Mouse (Mus musculus): ENCODE results near the gene Tifab.

The Tifab gene

DNA sequence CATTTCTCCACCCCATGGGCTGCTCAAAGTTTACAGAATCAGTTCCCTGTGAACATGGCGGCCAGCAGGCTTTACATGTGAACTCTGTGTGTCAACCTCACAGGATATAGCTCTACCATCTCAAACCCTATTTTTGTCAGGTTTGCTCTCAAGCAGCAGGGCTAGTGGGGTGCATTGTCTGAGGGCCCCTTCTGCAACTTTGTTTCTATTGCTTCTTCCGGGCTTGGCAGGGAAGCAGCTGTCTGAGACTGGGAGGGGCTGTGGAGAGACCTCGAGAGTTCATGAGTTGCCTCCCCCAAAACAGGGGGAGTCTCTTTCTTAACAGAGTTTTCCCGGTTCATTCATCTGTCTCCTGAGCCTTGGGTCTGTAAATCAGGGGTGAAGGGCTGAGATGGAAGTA lies 2.8 kb downstream of the Tifab start:
- DNase-seq, result no peak

DNA sequence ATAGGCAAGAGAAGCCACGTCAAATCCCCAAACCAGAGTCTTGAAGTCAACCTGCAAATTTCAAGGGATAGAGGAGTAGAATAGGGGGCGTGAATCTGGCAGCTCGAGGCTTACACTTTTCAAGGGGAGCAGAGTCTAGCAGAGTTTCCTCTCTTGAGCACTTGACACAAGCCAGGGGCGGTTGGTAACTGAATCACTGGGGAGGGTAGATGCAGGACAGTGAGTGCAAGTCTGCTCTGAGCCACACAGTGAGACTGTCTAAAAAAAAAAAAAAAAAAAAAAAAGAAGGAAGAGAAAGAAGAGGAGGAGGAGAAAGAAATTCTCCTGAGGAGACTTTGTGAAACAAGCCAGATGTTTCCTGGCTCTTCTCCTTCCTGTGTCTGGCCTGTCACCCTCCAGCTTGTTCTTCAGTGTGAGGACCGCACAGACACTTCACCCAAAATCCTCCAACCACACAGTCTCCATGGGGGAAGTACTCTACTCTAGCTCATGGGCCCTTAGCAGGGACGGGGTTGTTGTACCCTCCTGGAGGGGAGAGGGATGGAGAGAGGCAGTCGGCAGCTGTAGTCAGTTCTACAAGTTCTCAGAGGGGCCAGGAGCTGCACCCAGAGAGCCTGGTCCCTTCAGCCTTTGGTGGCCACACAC lies 5.7 kb downstream of the Tifab start:
- no peak for DNase-seq

GRCm38 (mm10) chr13:56172106-56172505 lies 6.6 kb downstream of the Tifab start:
- DNase-seq, result no peak

DNA sequence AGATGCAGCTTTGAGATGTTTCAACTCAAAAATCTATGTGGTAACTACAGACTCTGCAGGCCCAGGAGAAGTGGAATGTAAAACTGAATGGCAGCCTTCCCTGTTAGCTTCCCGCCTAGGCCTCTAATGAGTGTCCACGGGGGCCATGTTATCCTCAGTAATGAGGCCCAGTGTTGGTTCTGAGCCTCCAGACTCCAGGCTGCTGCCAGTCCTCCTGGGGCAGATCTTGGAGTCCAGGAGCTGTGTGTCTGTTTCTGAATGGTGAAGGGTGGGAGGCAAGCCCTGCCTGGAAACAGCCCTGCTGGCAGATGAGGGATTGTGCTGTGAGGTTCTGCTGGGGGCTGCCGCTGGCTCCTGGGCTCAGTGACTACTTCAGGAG lies 10.3 kb downstream of the Tifab start:
- no peak for DNase-seq

DNA sequence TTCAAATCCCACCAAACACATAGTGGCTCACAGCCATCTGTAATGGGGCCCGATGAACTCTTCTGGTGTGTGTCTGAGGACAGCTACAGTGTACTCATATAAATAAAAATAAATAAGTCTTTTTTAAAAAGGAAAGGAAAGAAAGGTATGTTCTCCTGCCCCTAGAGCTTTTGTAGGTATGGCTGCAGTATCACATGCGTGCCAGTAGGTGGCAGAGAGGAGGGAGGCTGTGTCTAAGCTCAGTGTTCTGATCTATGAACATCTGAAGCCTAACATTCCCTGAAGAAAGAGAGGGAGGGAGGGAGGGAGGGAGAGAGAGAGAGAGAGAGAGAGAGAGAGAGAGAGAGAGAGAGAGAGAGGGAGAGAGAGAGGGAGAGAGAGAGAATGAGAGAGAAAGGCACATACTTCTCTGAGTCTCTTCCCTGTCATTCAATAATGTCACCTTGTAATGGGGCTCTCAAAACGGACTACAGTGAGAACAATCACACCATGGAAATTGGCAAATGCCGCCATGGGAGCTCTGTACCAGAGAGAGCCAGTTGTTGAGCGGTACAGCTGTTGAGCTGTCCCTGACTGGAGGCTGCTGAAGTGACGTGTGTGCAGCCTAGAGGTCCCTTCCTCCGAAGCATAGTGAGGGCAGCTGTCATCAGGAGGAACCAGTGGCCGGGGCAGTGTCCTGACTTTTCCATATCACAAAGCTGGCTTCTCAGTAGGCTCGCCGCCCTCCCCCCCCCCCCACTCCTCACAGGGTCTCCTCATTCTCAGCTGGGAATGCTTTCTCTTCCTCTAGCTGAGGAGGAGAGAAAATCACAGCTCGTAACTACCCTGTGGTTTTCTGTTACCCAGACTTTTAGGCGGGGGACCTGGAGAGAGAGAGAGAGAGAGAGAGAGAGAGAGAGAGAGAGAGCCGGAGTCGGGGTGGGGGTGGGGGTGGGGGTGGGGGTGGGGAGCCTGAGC lies 11.0 kb downstream of the Tifab start:
- DNase-seq, result no peak

DNA sequence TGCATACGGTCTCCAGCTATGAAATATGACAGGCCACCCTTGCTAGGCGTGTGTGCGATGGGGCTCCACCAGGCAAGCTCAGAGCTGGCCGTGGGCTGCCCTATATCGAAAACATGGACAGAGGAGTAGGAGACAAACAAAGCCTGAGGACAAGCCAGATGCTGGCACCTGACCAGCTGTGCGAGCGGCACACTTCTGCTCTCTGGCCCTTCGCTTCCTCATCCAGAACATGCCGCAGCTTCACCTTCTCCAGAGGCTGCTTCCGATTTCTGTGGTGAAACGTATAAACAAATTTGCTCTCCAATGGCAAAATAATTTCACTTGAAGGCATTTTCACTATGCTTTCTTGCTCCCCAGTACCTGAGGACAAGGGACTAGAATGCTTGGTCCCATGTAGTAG lies 13.1 kb downstream of the Tifab start:
- no peak for DNase-seq

- no peak for DNase-seq
Measured at GRCm38 (mm10) chr13:56164372-56164771, 14.3 kb downstream of the Tifab start.

DNA sequence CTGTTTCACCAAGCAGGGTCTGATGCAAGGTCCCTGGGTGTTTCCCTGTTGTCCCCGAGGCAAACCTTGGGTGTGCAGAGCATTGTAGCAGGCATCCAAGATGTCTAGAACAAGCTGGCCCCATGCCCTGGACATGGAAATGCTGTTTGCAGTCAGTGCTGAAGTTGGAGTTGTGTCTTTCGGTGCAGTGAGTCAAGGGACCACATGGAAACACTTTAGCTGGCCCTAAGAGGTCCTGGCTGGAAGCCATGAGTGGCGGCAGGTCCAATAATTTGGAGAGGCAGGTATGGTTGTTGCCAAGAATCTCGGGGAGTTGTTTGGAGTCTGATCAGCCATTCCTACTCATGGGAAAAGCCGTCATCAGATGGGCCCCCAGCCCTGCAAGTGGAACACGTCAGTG lies 14.9 kb downstream of the Tifab start:
- DNase-seq, result no peak

GRCm38 (mm10) chr13:56162859-56163258 lies 15.8 kb downstream of the Tifab start:
- DNase-seq, result no peak

DNA sequence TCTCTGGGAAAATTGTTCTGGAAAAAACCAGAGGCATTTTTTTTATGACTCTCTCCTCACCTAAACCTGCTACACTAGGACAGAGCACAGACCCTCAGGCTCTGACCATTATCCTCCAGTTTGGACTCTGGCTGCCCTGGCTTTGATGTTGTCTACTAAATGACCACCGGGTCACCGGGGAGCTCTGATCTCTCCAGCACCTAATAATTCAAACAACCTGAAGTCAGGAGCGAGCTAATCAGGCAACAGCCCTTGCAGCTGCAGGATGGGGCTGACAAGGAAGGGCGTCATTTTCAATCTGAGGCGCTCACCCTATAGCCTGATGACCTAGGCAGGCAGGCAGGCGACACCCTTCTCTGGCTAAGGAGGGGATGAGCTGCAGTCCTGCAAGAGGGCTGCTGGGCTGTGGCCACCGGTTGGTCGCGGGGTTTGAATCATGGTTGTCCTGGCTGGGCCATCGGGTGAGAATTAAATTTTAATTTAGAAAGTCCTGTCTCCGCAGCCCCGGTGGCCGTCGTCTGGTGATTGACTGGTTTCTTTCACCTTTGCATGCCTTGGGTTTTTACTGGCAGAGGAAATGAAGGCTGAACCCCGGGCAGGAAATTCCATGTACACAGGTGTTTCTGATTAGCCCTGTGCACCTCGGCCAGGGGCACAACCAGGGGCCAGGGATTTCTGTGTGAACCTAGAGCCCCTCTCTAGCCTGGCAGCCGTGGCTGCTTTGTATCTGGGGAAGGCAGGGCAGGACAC lies 18.9 kb downstream of the Tifab start:
- no peak for DNase-seq

DNA sequence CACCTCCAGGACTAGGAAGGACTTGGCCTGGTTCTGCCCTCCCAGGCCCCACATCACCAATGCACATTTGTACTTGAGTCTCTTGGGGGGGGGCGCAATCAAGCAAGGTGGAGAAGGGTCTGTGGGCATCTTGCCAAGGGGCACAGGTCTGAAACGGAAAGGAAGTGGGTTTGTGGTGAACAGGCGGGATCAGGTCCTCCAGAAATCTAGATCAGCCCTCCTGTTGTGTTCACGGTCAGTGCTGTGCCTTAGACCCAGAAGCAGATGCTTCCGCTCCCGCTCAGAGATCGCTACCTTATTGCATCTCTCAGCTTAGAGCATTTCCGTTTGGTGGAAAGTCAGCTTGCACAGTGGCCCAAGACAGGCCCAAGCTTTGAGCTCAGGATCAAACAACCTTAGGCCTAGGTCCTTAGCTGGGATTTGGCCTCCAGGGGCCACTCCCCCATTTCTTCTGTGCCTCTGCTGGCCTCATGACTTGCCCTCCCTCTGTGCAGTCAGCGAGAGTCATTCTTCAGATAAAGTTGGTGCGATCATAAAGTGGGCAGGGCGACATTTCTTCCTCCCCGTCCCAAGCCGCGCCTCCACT lies 19.6 kb downstream of the Tifab start:
- no peak for DNase-seq

DNA sequence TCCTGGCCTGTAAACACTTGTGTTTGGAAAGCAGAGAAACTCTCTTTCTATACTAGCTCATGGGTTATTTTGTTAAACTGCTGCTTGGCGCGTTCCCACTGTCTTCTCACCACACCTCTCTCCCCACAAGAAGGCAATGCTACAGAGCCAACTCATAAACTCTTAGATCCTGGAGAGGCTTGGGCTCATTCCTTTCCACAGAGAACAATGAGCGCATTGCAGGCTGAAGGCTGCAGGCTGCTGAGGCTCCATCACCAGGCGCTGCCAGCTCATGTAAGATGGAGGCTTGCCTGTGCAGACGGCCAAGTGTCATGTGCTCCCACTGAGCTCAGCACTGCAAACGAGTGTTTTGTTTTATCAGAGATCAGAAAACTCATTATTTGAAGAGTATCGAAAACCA lies 23.0 kb downstream of the Tifab start:
- DNase-seq, result no peak

GRCm38 (mm10) chr13:56155048-56155447 lies 23.6 kb downstream of the Tifab start:
- no peak for DNase-seq

DNA sequence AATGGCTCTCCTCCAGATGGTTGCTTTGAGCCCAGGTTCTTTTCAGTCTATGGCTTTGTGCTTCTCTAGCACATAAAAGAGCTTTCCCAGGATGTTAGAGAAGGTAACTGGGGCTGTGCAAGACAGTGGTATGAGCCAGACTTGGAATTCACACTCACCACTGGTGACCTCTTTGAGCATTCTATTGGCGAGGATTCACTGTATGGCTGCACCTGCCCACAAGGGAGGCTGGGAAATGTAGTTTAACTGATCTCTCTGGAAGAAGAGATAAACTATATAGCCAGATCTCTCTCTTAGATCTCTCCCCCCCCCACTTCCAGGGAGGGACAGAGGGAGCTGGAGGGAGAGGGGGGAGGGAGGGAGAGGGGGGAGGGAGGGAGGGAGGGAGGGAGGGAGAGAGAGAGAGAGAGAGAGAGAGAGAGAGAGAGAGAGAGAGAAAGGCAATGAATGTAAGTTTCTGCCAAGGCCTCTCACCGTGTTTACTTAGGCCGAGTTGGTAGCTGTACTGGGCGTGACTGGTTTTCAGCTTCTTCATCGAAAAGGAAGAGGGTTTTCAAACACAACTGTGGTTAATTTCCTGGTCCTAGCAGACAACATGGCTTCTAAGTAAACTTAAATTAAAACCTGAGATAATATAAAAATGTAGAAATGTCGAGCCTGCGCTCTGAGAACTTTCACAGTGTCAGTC lies 25.8 kb downstream of the Tifab start:
- no peak for DNase-seq

DNA sequence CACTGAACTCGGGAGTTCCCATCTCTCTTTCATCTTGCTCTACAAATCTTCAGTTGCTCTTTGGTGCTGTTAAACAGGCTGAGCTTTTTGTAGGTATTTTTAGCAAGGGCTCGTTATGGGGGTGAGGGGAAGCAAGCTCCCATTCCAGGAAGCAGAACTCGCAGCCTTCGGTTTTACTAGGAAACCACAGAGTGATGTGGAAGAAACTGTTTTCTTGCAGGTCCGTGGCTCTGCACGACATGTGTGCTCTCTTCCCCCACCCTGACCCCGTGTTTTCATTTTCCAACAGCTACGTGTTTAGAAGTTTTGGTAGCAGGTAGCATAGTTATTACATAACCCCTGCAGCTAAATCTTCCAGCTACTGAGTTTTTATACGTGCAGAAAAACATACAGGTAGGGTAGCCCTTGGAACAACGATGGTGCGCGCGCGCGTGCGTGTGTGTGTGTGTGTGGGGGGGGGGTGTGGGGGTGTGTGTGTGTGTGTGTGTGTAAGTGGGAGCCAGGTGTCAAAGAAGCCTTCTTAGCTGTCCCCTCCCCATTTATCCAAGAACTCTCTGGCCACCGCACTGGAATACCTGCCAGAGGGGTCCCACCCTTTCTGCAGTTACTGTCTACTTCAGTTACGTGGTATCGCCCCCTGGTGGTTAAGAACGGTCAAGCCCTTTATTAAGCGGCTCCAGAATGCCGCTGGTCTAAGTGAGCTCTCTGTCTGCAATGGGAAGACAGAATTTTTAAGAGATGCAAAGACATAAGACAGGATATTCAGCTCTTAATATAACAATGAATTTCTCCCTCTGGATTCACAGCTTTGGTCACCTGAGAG lies 27.1 kb downstream of the Tifab start:
- DNase-seq, result peak; percentile 65

DNA sequence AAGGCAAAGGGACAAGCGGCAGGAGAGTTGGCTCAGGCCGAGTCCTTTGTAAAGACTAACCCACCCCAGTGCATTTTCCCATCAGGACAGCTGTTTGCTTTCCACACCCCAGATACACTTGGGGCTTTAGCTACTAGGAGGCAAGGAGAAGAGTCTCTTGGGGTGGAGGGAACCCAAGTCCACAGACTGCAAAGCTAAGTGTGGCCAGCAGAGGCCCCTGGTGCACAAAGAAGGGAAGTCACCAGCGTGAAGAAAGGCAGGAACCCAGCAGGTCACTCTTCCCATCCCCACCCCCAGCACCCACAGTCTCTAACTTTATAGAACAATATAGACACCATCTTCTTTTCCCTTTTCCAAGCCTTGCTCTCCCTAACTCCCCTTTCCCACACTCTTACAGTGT lies 33.2 kb downstream of the Tifab start:
- DNase-seq, result no peak

- peak; percentile 68 for DNase-seq
Measured at GRCm38 (mm10) chr13:56144021-56144420, 34.7 kb downstream of the Tifab start.

GRCm38 (mm10) chr13:56143151-56143513 lies 35.6 kb downstream of the Tifab start:
- DNase-seq, result no peak

DNA sequence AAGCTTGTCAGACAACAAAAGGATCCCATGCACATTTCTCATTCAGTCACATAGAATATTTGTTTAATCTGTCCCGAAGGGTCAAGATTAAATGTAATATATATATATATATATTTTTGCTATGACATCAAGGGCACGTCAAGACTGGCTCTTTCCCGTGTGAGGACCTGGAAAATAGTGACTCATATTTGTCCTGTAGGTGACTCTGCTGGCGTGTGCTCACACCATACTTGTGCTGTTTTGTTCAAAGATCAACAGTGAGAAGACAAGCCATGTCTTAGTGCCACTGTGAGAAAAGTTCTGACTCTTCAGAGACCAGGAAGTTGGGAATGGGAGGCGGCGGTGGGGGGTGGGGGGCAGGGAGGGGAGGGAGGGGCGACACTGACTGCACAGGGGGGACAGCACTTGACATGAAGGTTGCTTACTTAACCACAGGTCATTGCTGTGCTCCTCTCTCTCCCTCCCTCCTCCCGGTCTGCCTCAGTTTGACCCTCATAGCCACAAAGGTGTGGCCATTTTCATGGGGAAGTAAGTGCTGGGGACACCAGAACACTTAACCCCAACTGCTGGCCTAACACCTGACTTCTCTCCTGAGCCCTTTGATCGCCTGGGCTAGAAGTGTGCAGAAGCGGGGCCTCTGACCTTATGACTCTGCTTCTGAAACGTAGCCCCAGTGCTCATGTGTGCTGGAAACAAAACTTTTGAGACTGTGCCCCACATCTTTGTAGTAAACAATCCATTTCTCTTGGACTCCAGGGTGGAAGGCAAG lies 36.1 kb downstream of the Tifab start:
- no peak for DNase-seq

- no peak for DNase-seq
Measured at GRCm38 (mm10) chr13:56139167-56139751, 39.4 kb downstream of the Tifab start.

DNA sequence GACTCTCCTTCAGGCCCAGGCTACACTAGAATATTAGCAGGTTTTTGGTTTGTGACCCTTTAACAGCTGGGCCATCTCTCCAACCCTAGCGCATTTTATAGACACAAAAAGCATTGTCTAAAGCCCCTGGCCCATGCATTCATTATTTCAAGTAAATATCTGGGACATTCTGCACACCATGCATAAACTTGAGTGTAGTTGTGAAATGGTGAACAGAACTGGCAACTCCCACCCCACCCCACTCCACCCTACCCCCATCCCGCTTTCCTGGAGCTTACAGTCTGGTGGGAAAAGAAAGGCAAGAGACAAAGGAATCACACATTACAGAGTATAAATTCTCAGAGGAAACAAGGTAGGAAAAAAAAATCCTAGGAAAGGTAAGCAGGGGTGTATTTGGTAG lies 42.5 kb downstream of the Tifab start, which contains the start of gene H2afy:
Gene H2afy, minus strand, starts transcription at position 162 of the 400 bp plus-strand sequence.
- DNase-seq, result no peak
